8 mouse cellular contexts compared by ENCODE assay signal in genomic region chr7:45921242-45921621, GRCm38 (mm10). TPM values are rescaled to one million over a fixed set of nuclear protein-coding genes. Genes with fewer than 3 reads are reported as not detected.
DNase-seq lines count a peak whose midpoint lies in the region; ATAC-seq lines count a peak whose summit lies in the region.

Emp3 (minus strand) TSS chr7:45921404.

- H3K4me1 ChIP-seq in forebrain, embryonic 14.5 days (ENCODE audit: control insufficient read depth, insufficient read depth, low read length) = peaks cover 18% of the 10 kb centered on the region
- H3K4me1 ChIP-seq in liver, embryonic 11.5 days (replicated peaks; ENCODE audit: control insufficient read depth, insufficient read depth, low read length) = peaks cover 50% of the 10 kb centered on the region

- H3K27ac ChIP-seq in forebrain, embryonic 14.5 days (ENCODE audit: low read depth, low read length) = no peak within 1 kb of the TSS
- H3K27ac ChIP-seq in liver, embryonic 11.5 days (ENCODE audit: low read depth, low read length) = peak within 1 kb of the TSS; percentile 91

- no peak within 1 kb of the TSS for H3K4me2 ChIP-seq in forebrain, embryonic 14.5 days (ENCODE audit: low read length)
- peak within 1 kb of the TSS; percentile 83 for H3K4me2 ChIP-seq in liver, embryonic 11.5 days

- no peak within 1 kb of the TSS for H3K9ac ChIP-seq in forebrain, embryonic 14.5 days (ENCODE audit: low read length)
- H3K9ac ChIP-seq in liver, embryonic 11.5 days (ENCODE audit: low read depth, low read length) = peak within 1 kb of the TSS; percentile 69

- 49% methylated on average over 9 of the region's 9 CpGs for WGBS in forebrain, embryonic 14.5 days
- 27% methylated on average over 9 of the region's 9 CpGs for WGBS in liver, embryonic 11.5 days

- no peak for ATAC-seq in forebrain, embryonic 14.5 days
- ATAC-seq in hematopoietic stem cell, adult 5-6 weeks (replicated peaks in 1 of 2; ENCODE audit: insufficient read depth in 1 of 2, low FRiP score in 2 of 2, low TSS enrichment in 1 of 2, low read depth in 1 of 2, poor library complexity in 2 of 2, severe bottlenecking in 2 of 2) = peak; percentile 21 to 25
- peak; percentile 33 for ATAC-seq in liver, embryonic 11.5 days (replicated peaks; ENCODE audit: low FRiP score)
- peak; percentile 14 for ATAC-seq in monocyte, adult 5-6 weeks (replicated peaks; ENCODE audit: insufficient number of reproducible peaks, low FRiP score, low TSS enrichment, poor library complexity, severe bottlenecking)

- no peak for DNase-seq in urinary bladder, adult 2 months (ENCODE audit: low spot score)
- DNase-seq in urinary bladder, postnatal 10 days (ENCODE audit: low spot score) = no peak
- no peak for DNase-seq in forebrain, embryonic 14.5 days (ENCODE audit: low spot score)
- DNase-seq in liver, embryonic 11.5 days (ENCODE audit: low spot score) = peak; percentile 63
- peak; percentile 42 for DNase-seq in urinary bladder, postnatal 25 days (ENCODE audit: low spot score)
- no peak for DNase-seq in frontal cortex, postnatal 36 days (ENCODE audit: low spot score in 2 of 2)

- no peaks in the 10 kb centered on the region for H3K27me3 ChIP-seq in forebrain, embryonic 14.5 days (replicated peaks; ENCODE audit: control insufficient read depth, insufficient read depth, low read length)
- H3K27me3 ChIP-seq in liver, embryonic 11.5 days (replicated peaks; ENCODE audit: control insufficient read depth, insufficient read depth, low read length) = no peaks in the 10 kb centered on the region

- no peaks in the 10 kb centered on the region for H3K36me3 ChIP-seq in forebrain, embryonic 14.5 days (ENCODE audit: control insufficient read depth, insufficient read depth, low read length)
- H3K36me3 ChIP-seq in liver, embryonic 11.5 days (ENCODE audit: control insufficient read depth, insufficient read depth, low read length) = no peaks in the 10 kb centered on the region; the same call in 1 of the 2 replicates

- H3K4me3 ChIP-seq in forebrain, embryonic 14.5 days (ENCODE audit: low read depth, low read length) = no peak within 1 kb of the TSS
- peak within 1 kb of the TSS; percentile 52 for H3K4me3 ChIP-seq in liver, embryonic 11.5 days (ENCODE audit: low read depth, low read length)

- H3K9me3 ChIP-seq in forebrain, embryonic 14.5 days (replicated peaks; ENCODE audit: control insufficient read depth, low read length) = no peaks in the 10 kb centered on the region
- H3K9me3 ChIP-seq in liver, embryonic 11.5 days (ENCODE audit: control insufficient read depth, low read length) = no peaks in the 10 kb centered on the region

RNA-seq across cellular contexts. Expression of gene Emp3, which starts in this region (rescaled TPM):
- polyA plus RNA-seq in urinary bladder, adult 2 months (2012; rRNA removed) = 213 and 219 TPM in 2 replicates
- 27.9 and 32.8 TPM in 2 replicates for polyA plus RNA-seq in forebrain, embryonic 14.5 days (2014; fragmentation: Nextera tagmentation; extraction: Ambion mirVana)
- total RNA-seq in hematopoietic stem cell, adult 5-6 weeks (2017) = 193 and 200 TPM in 2 replicates
- polyA plus RNA-seq in liver, embryonic 11.5 days (2014; fragmentation: Nextera tagmentation; extraction: Ambion mirVana) = 91.8 and 99.6 TPM in 2 replicates
- total RNA-seq in monocyte, adult 5-6 weeks (2017) = 293 to 405 TPM (median 376 TPM) in 3 replicates

Comparison
In these comparisons a context has a peak if more than half of its experiments do, and no peak if none do; other contexts are left out.
1. DNase-seq: peak in liver, embryonic 11.5 days (single experiment) and urinary bladder, postnatal 25 days (single experiment); none in urinary bladder, adult 2 months (single experiment), urinary bladder, postnatal 10 days (single experiment), forebrain, embryonic 14.5 days (single experiment) and frontal cortex, postnatal 36 days (0 of 2).